ENCODE assay signal across 8 mouse cellular contexts in the genomic region with DNA sequence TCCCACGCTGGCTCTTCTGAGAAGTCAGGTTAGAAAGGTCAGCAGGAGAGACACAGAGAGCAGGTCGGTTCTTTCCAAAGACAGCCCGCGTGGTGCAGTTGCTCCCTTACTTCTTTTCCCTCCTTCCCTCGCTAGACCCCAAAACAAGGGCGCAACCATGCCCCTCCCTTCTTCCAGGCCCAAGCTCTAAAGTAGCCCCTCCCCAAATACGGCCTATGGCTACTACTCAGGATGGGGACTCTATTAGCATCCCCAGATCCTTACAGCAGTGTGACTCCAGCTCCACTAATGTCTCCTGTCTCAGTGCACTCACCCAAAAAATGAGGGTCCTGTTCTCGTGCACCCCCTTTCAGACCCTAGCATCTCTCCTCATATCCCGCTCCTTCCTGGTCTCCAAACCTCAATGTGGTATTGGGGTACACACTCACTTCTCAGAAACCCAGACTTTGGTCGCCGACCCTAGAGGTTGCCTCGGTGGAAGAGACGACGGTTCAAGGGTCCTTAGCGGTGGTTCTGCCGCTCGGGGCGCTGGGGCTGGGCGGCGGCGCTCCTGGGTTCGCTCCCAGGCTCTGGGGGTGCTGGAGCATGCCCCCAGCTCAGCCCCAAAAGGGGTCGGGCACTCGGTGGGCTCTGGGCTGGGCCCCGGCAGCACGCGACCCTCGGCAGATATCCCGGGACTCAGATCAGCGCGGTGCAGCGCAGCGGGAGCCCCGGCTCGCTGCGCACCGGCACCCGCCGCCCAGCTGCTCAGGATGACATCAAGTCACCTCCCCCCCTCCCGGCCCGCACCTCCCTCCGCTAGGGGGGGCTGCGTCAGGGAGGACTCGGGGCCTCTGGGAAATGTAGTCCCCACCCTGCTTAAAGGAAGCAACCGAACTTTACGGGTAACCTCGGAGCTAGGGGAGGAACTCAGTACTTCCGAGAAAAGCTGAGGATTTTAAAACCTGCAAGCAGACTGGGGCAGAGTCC. TPM values are rescaled to one million over a fixed set of nuclear protein-coding genes. Genes with fewer than 3 reads are reported as not detected.
DNase-seq lines count a peak whose midpoint lies in the region; ATAC-seq lines count a peak whose summit lies in the region.

A gene (minus strand): TSS at position 789 of the 969 bp plus-strand sequence.

- peak; percentile 97 for DNase-seq in Muller cell, postnatal 12 days (ENCODE audit: inconsistent ontology term)
- DNase-seq in cerebellum, adult 9-11 months = peak; percentile 96
- DNase-seq in frontal cortex, postnatal 10 days (ENCODE audit: low spot score in 2 of 2) = peak; percentile 93 to 94
- peak; percentile 92 to 96 for DNase-seq in layer of hippocampus, postnatal 14 days (ENCODE audit: low spot score in 2 of 2)
- DNase-seq in lung, postnatal 14 days = peak; percentile 97
- peak; percentile 90 for DNase-seq in retina, adult 2 months (ENCODE audit: low read depth, low spot score)
- DNase-seq in thymus, postnatal 36 days = peak; percentile 98 to 99

- peak within 1 kb of the TSS; percentile 91 for H3K27ac ChIP-seq in hindbrain, embryonic 12.5 days

- H3K4me3 ChIP-seq in hindbrain, embryonic 12.5 days = peak within 1 kb of the TSS; percentile 66

- 2% methylated on average over 38 of the region's 48 CpGs for WGBS in hindbrain, embryonic 12.5 days

- ATAC-seq in hindbrain, embryonic 12.5 days (ENCODE audit: low FRiP score) = peak; percentile 93

- no peaks in the 10 kb centered on the region for H3K9me3 ChIP-seq in hindbrain, embryonic 12.5 days (replicated peaks)

- peaks cover 16% of the 10 kb centered on the region for H3K4me1 ChIP-seq in hindbrain, embryonic 12.5 days

- H3K27me3 ChIP-seq in hindbrain, embryonic 12.5 days = no peaks in the 10 kb centered on the region

- H3K9ac ChIP-seq in hindbrain, embryonic 12.5 days = peak within 1 kb of the TSS; percentile 86

- peak within 1 kb of the TSS; percentile 75 for H3K4me2 ChIP-seq in hindbrain, embryonic 12.5 days (replicated peaks)

- H3K36me3 ChIP-seq in hindbrain, embryonic 12.5 days = peaks cover 32% of the 10 kb centered on the region

RNA-seq across cellular contexts. Expression of the gene that starts here (rescaled TPM):
- polyA plus RNA-seq in hindbrain, embryonic 12.5 days (2016; fragmentation: Nextera tagmentation; extraction: Ambion mirVana) = 66.3 and 72.2 TPM in 2 replicates
- 100 to 1,000 TPM; 158 to 170 TPM for total RNA-seq in layer of hippocampus, postnatal 14 days (2021)

Comparison
In these comparisons a context has a peak if more than half of its experiments do, and no peak if none do; other contexts are left out.
1. Peak in every context shown above with its lines: DNase-seq, ATAC-seq, H3K4me3 ChIP-seq and H3K27ac ChIP-seq.